Mouse (Mus musculus): ENCODE results near the gene Sult4a1. TPM values are rescaled to one million over a fixed set of nuclear protein-coding genes. Genes with fewer than 3 reads are reported as not detected.

The Sult4a1 gene
- total RNA-seq, 2 experiments from 2014 or later, result 6.0 to 10.0 TPM

- no peak for DNase-seq (ENCODE audit: low spot score in 2 of 2)
These were observed 56.0 kb downstream of the Sult4a1 start for GRCm38 (mm10) chr15:84049570-84049969.

GRCm38 (mm10) chr15:84045562-84045961 lies 60.0 kb downstream of the Sult4a1 start:
- no peak for DNase-seq (ENCODE audit: low spot score in 2 of 2)

GRCm38 (mm10) chr15:84037067-84037466 lies 68.5 kb downstream of the Sult4a1 start:
- DNase-seq (ENCODE audit: low spot score in 2 of 2), result no peak

Other genes starting within 250 kb of the Sult4a1 start
- gene Efcab6, start 40.4 kb downstream of the Sult4a1 start, total RNA-seq (2021), result under 1 TPM in 1 of 2 experiments, not detected in 1; 0.34 TPM
- gene Pnpla5, start 17.4 kb upstream of the Sult4a1 start, total RNA-seq (2021), result not detected
- 1 to 10 TPM; 4.0 to 5.5 TPM for gene Pnpla3, start 62.1 kb upstream of the Sult4a1 start, total RNA-seq (2021)
- gene Samm50, start 86.5 kb upstream of the Sult4a1 start, total RNA-seq (2021), result 100 to 1,000 TPM; 159 to 160 TPM
- gene Parvb, start 126.3 kb upstream of the Sult4a1 start, total RNA-seq (2021), result 10 to 100 TPM; 44.6 to 45.9 TPM
- gene Parvg, start 218.3 kb upstream of the Sult4a1 start, total RNA-seq (2021), result 1 to 10 TPM; 4.3 to 5.9 TPM